15 mouse cellular contexts compared by ENCODE assay signal in the genomic region with DNA sequence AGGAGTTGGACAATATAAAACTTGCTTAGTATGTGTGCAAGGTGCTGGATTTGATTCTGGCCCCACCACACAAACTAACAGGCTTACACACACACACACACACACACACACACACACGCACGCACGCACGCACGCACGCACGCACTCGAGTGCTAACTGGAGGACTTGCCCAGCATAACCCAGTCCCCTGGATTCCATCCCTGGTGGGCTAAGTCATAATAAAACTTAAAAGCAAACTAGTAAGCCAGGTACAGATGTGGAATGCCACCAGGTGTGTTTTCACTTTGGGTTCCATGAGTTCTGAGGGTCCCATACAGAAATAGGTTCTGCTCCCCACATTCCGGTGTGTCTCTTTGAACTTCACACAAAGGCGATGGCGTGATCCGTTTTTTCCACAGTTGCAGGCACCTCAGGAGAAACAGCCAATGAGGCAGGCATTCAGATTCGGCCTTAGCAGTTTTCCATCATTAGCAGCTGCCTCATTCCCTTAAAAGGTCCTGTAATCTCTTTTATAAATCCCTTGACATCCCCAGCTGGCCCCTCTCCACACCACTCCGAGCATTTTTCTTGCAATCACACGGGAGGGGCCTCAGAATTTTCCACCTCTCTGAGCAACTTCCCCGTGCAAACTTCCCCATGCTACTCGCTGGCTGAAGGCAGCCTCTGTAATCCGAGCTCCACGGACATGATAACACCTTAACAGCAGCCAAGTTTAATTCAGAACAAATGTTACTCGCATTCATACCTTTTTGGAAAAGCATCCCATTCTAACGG. TPM values are rescaled to one million over a fixed set of nuclear protein-coding genes. Genes with fewer than 3 reads are reported as not detected.
DNase-seq lines count a peak whose midpoint lies in the region; ATAC-seq and TF ChIP-seq lines count a peak whose summit lies in the region.
"Had no signal": no experiment of that assay in that cellular context is flagged by ENCODE, and none has a peak within 500 bp of the region (broad histone marks: within the 10 kb centered on the region; RNA-seq: fewer than 3 reads in every experiment).

No protein-coding gene starts in this region.

- 67% methylated on average over 21 of the region's 21 CpGs for WGBS in liver, embryonic 12.5 days (ENCODE audit: insufficient replicate concordance)
- 44% methylated on average over 21 of the region's 21 CpGs for WGBS in limb, embryonic 11.5 days

- peaks cover 3% of the 10 kb centered on the region; the same call in 1 of the 2 replicates for H3K27me3 ChIP-seq in liver, embryonic 12.5 days (replicated peaks)
- H3K27me3 ChIP-seq in limb, embryonic 11.5 days (ENCODE audit: control insufficient read depth, insufficient read depth, low read length), result no peaks in the 10 kb centered on the region
- H3K27me3 ChIP-seq: CH12.LX had no signal

- H3K9ac ChIP-seq in liver, embryonic 12.5 days, result no peak overlapping the region
- H3K9ac ChIP-seq in limb, embryonic 11.5 days (ENCODE audit: low read length), result no peak overlapping the region

- no peaks in the 10 kb centered on the region for H3K9me3 ChIP-seq in liver, embryonic 12.5 days (replicated peaks)
- no peaks in the 10 kb centered on the region for H3K9me3 ChIP-seq in limb, embryonic 11.5 days (ENCODE audit: control insufficient read depth, low read length)

- no peak for TF ChIP-seq CTCF in brain, embryonic 14.5 days (IDR thresholded peaks at IDR 0.05; ENCODE audit: borderline replicate concordance, extremely low read depth, insufficient read depth, insufficient read length)

- peak; percentile 27 for DNase-seq in embryo, embryonic 11 days
- no peak for DNase-seq in embryo, embryonic 10.5 days (ENCODE audit: low spot score)
- DNase-seq in liver, result peak; percentile 9
- DNase-seq in brain, embryonic 14.5 days (ENCODE audit: low read depth), result peak; percentile 26
- peak; percentile 35 for DNase-seq in limb, embryonic 11.5 days (ENCODE audit: low spot score)
- DNase-seq in cerebellum, adult 9-10 months, result no peak
- no peak for DNase-seq in cerebellum, postnatal 36 days
- DNase-seq: cerebellum, adult 8-10 months; thymus, postnatal 36 days had no signal

- H3K4me1 ChIP-seq in liver, embryonic 12.5 days, result peaks cover 18% of the 10 kb centered on the region
- peaks cover 4% of the 10 kb centered on the region; the same call in 1 of the 2 replicates for H3K4me1 ChIP-seq in limb, embryonic 11.5 days (ENCODE audit: control insufficient read depth, insufficient read depth, low read length)

- no peak overlapping the region for H3K4me3 ChIP-seq in liver, embryonic 12.5 days
- no peak overlapping the region for H3K4me3 ChIP-seq in limb, embryonic 11.5 days (ENCODE audit: low read depth, low read length)

- H3K36me3 ChIP-seq in liver, embryonic 12.5 days, result no peaks in the 10 kb centered on the region
- H3K36me3 ChIP-seq in limb, embryonic 11.5 days (ENCODE audit: control insufficient read depth, insufficient read depth, low read length), result no peaks in the 10 kb centered on the region

- no peak for ATAC-seq in liver, embryonic 12.5 days
- no peak for ATAC-seq in limb, embryonic 11.5 days (ENCODE audit: insufficient number of reproducible peaks, low FRiP score, low TSS enrichment, low read depth)
- ATAC-seq: inflammation-experienced regulatory T-cells, adult 6 months; midbrain, embryonic 16.5 days had no signal

- no peak for TF ChIP-seq POLR2A in brain, embryonic 14.5 days (IDR thresholded peaks at IDR 0.05; ENCODE audit: borderline replicate concordance, extremely low read depth, insufficient read depth, insufficient read length, poor library complexity, severe bottlenecking)

- no peak overlapping the region for H3K4me2 ChIP-seq in liver, embryonic 12.5 days
- no peak overlapping the region for H3K4me2 ChIP-seq in limb, embryonic 11.5 days (ENCODE audit: low read depth, severe bottlenecking)

- H3K27ac ChIP-seq in liver, embryonic 12.5 days, result no peak overlapping the region
- no peak overlapping the region; the same call in 1 of the 2 replicates for H3K27ac ChIP-seq in limb, embryonic 11.5 days (replicated peaks; ENCODE audit: low read depth, low read length)
- H3K27ac ChIP-seq: kidney, postnatal 0 days; macrophage had no signal

RNA-seq across cellular contexts. Expression of gene Nos1ap, which starts 15.8 kb away (rescaled TPM):
- 6.2 and 6.4 TPM in 2 replicates for polyA plus RNA-seq in liver, embryonic 12.5 days (2016; fragmentation: Nextera tagmentation; extraction: Ambion mirVana)
- polyA plus RNA-seq in brain, embryonic 14.5 days (2012; rRNA removed), result 16.8 and 18.5 TPM in 2 replicates
- 5.6 and 6.1 TPM in 2 replicates for polyA plus RNA-seq in limb, embryonic 11.5 days (2014; fragmentation: Nextera tagmentation; extraction: Ambion mirVana)
- polyA plus RNA-seq: inflammation-experienced regulatory T-cells, adult 6 months had no signal

RNA-seq across cellular contexts. Expression of gene Olfml2b, which starts 38.9 kb away (rescaled TPM):
- polyA plus RNA-seq in liver, embryonic 12.5 days (2016; fragmentation: Nextera tagmentation; extraction: Ambion mirVana), result 2.1 and 2.6 TPM in 2 replicates
- 6.5 and 6.7 TPM in 2 replicates for polyA plus RNA-seq in brain, embryonic 14.5 days (2012; rRNA removed)
- polyA plus RNA-seq in limb, embryonic 11.5 days (2014; fragmentation: Nextera tagmentation; extraction: Ambion mirVana), result 13.8 and 14.7 TPM in 2 replicates
- polyA plus RNA-seq: inflammation-experienced regulatory T-cells, adult 6 months had no signal

Comparison
In these comparisons a context has a peak if more than half of its experiments do, and no peak if none do; other contexts are left out.
1. DNase-seq: peak in embryo, embryonic 11 days (single experiment), liver (single experiment), brain, embryonic 14.5 days (single experiment) and limb, embryonic 11.5 days (single experiment); none in embryo, embryonic 10.5 days (single experiment), cerebellum, adult 9-10 months (single experiment) and cerebellum, postnatal 36 days (0 of 2).